Mouse (Mus musculus): ENCODE results near the gene Pip5k1b. TPM values are rescaled to one million over a fixed set of nuclear protein-coding genes. Genes with fewer than 3 reads are reported as not detected.

Pip5k1b gene
- polyA plus RNA-seq, 1 experiment = 0.68 TPM

DNA sequence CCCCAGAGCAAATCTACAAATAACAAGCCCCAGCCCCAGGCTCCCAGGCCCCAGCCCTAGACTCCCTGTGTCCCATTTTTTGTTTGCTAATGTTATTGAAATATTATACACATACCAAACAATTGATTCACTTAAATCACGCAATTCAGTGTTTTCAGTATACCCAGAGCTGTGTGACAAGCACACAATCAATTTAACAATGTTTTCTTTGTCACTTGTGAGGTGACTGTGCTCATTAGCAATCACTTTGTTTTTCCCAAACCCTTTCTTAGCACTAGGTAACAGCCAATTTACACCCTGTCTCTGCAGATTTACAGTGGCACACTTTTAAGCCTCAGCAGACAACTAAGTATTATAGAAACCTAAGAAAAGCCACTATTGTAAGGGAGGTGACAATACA, 228.7 kb downstream of the Pip5k1b start:
- H3K79me2 ChIP-seq (ENCODE audit: control insufficient read depth, insufficient read depth) = no peaks in the 10 kb centered on the region
- no peaks in the 10 kb centered on the region for H3K36me3 ChIP-seq (ENCODE audit: control insufficient read depth, insufficient read depth)
- no peaks in the 10 kb centered on the region for H3K27me3 ChIP-seq (ENCODE audit: control insufficient read depth, insufficient read depth, insufficient read length)
- H3ac ChIP-seq (ENCODE audit: control insufficient read depth, insufficient read length, low read depth) = no peak overlapping the region
- H3K79me3 ChIP-seq (ENCODE audit: low read depth) = no peaks in the 10 kb centered on the region
- H3K4me3 ChIP-seq (ENCODE audit: insufficient read depth, poor library complexity, severe bottlenecking) = no peak overlapping the region
- no peak for TF ChIP-seq CEBPB (IDR thresholded peaks at IDR 0.05; ENCODE audit: low read depth)
- TF ChIP-seq FOSL1 (IDR thresholded peaks at IDR 0.05; ENCODE audit: insufficient read depth, low read length, poor library complexity, severe bottlenecking) = no peak

DNA sequence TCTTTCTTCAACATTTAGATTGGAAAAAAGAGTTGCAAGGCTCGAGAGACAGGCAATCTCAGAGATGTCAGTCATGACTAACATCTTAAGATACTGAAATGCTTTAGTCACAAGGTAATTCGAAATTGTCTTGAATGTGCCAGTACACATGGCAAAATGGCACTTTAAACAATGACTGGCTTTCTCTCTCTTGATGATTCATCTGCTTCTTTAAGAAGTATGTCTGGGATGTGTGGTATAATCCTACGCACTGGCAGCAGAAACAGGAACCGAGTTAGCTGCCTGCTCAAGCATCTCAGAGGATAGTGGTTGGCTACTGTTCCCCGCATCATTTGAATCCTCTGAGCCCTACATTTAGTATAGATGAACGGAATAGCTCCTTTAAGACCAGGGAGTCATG, 230.0 kb downstream of the Pip5k1b start:
- TF ChIP-seq FOSL1 (IDR thresholded peaks at IDR 0.05; ENCODE audit: insufficient read depth, low read length, poor library complexity, severe bottlenecking) (no peak), CEBPB (IDR thresholded peaks at IDR 0.05; ENCODE audit: low read depth) (no peak), MYOG (IDR thresholded peaks at IDR 0.05; ENCODE audit: control insufficient read depth, extremely low read depth, insufficient read length) (no peak), MYOD1 (IDR thresholded peaks at IDR 0.05; ENCODE audit: control insufficient read depth, insufficient read length, low read depth) (no peak), MAX (IDR thresholded peaks at IDR 0.05) (no peak), CTCF (IDR thresholded peaks at IDR 0.05; ENCODE audit: control insufficient read depth, insufficient read depth, insufficient read length) (no peak), USF1 (IDR thresholded peaks at IDR 0.05; ENCODE audit: low read depth) (no peak)
- H3K4me3 ChIP-seq (ENCODE audit: insufficient read depth, poor library complexity, severe bottlenecking) = no peak overlapping the region
- H3K79me3 ChIP-seq (ENCODE audit: low read depth) = no peaks in the 10 kb centered on the region
- H3K36me3 ChIP-seq (ENCODE audit: control insufficient read depth, insufficient read depth) = no peaks in the 10 kb centered on the region
- no peaks in the 10 kb centered on the region for H3K79me2 ChIP-seq (ENCODE audit: control insufficient read depth, insufficient read depth)
- H3ac ChIP-seq (ENCODE audit: control insufficient read depth, insufficient read length, low read depth) = no peak overlapping the region
- no peaks in the 10 kb centered on the region for H3K27me3 ChIP-seq (ENCODE audit: control insufficient read depth, insufficient read depth, insufficient read length)

- H3K4me3 ChIP-seq (ENCODE audit: insufficient read depth, poor library complexity, severe bottlenecking) = no peak overlapping the region
- H3K27me3 ChIP-seq (ENCODE audit: control insufficient read depth, insufficient read depth, insufficient read length) = no peaks in the 10 kb centered on the region
- TF ChIP-seq CTCF (IDR thresholded peaks at IDR 0.05; ENCODE audit: control insufficient read depth, insufficient read depth, insufficient read length) (no peak), MAX (IDR thresholded peaks at IDR 0.05) (no peak), MYOG (IDR thresholded peaks at IDR 0.05; ENCODE audit: control insufficient read depth, extremely low read depth, insufficient read length) (no peak), CEBPB (IDR thresholded peaks at IDR 0.05; ENCODE audit: low read depth) (no peak), MYOD1 (IDR thresholded peaks at IDR 0.05; ENCODE audit: control insufficient read depth, insufficient read length, low read depth) (no peak), FOSL1 (IDR thresholded peaks at IDR 0.05; ENCODE audit: insufficient read depth, low read length, poor library complexity, severe bottlenecking) (no peak), USF1 (IDR thresholded peaks at IDR 0.05; ENCODE audit: low read depth) (no peak)
- no peaks in the 10 kb centered on the region for H3K79me2 ChIP-seq (ENCODE audit: control insufficient read depth, insufficient read depth)
- H3ac ChIP-seq (ENCODE audit: control insufficient read depth, insufficient read length, low read depth) = no peak overlapping the region
- H3K36me3 ChIP-seq (ENCODE audit: control insufficient read depth, insufficient read depth) = no peaks in the 10 kb centered on the region
- H3K79me3 ChIP-seq (ENCODE audit: low read depth) = no peaks in the 10 kb centered on the region
These were observed 231.6 kb downstream of the Pip5k1b start for GRCm38 (mm10) chr19:24323841-24324613.

- Histone ChIP-seq H3K36me3 (ENCODE audit: control insufficient read depth, insufficient read depth) (no peaks in the 10 kb centered on the region), H3K79me3 (ENCODE audit: low read depth) (no peaks in the 10 kb centered on the region), H3ac (ENCODE audit: control insufficient read depth, insufficient read length, low read depth) (no peak overlapping the region), H3K4me3 (ENCODE audit: insufficient read depth, poor library complexity, severe bottlenecking) (no peak overlapping the region), H3K27me3 (ENCODE audit: control insufficient read depth, insufficient read depth, insufficient read length) (peaks cover 2% of the 10 kb centered on the region), H3K79me2 (ENCODE audit: control insufficient read depth, insufficient read depth) (no peaks in the 10 kb centered on the region)
- no peak for TF ChIP-seq CTCF (IDR thresholded peaks at IDR 0.05; ENCODE audit: control insufficient read depth, insufficient read depth, insufficient read length)
- no peak for TF ChIP-seq MYOG (IDR thresholded peaks at IDR 0.05; ENCODE audit: control insufficient read depth, extremely low read depth, insufficient read length)
- no peak for TF ChIP-seq FOSL1 (IDR thresholded peaks at IDR 0.05; ENCODE audit: insufficient read depth, low read length, poor library complexity, severe bottlenecking)
- no peak for TF ChIP-seq CEBPB (IDR thresholded peaks at IDR 0.05; ENCODE audit: low read depth)
- no peak for TF ChIP-seq MYOD1 (IDR thresholded peaks at IDR 0.05; ENCODE audit: control insufficient read depth, insufficient read length, low read depth)
- no peak for TF ChIP-seq MAX (IDR thresholded peaks at IDR 0.05)
- no peak for TF ChIP-seq USF1 (IDR thresholded peaks at IDR 0.05; ENCODE audit: low read depth)
These were observed 233.8 kb downstream of the Pip5k1b start for GRCm38 (mm10) chr19:24321900-24322311.

DNA sequence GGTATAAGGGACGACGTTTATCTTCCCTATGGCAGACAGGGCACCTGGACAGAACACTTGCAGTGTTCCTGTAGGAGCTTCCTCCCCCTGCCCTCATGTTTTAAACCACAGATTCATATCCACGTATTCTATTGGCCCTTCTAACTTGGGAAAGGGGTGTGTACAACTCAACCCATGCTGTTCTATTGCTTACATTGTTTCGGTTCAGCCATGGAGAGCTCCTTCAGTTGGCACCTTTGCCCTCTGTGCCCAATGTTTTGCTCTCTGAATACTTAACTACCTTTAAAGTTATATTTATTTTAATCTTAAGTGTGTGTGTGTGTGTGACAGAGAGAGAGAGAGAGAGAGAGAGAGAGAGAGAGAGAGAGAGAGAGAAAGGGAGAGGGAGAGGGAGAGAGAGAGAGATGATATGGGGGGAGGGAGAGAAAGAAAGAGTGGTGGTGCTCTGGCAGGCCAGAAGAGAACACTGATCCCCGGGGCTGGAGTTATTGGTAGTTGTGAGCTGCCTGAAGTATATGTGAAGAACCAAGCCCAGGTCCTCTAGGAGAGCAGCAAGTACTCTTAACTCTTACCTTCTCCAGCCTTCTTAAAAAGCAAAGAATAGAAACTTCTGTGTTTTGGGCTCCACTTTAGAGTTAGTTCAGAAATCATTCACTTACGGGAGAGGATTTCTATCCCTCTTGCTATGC, 234.3 kb downstream of the Pip5k1b start:
- no peaks in the 10 kb centered on the region for H3K36me3 ChIP-seq (ENCODE audit: control insufficient read depth, insufficient read depth)
- peaks cover 4% of the 10 kb centered on the region for H3K27me3 ChIP-seq (ENCODE audit: control insufficient read depth, insufficient read depth, insufficient read length)
- no peak overlapping the region for H3K4me3 ChIP-seq (ENCODE audit: insufficient read depth, poor library complexity, severe bottlenecking)
- H3K79me3 ChIP-seq (ENCODE audit: low read depth) = no peaks in the 10 kb centered on the region
- no peaks in the 10 kb centered on the region for H3K79me2 ChIP-seq (ENCODE audit: control insufficient read depth, insufficient read depth)
- no peak overlapping the region for H3ac ChIP-seq (ENCODE audit: control insufficient read depth, insufficient read length, low read depth)
- TF ChIP-seq MYOG (IDR thresholded peaks at IDR 0.05; ENCODE audit: control insufficient read depth, extremely low read depth, insufficient read length) (no peak), FOSL1 (IDR thresholded peaks at IDR 0.05; ENCODE audit: insufficient read depth, low read length, poor library complexity, severe bottlenecking) (no peak), USF1 (IDR thresholded peaks at IDR 0.05; ENCODE audit: low read depth) (no peak), MAX (IDR thresholded peaks at IDR 0.05) (no peak), CEBPB (IDR thresholded peaks at IDR 0.05; ENCODE audit: low read depth) (no peak), MYOD1 (IDR thresholded peaks at IDR 0.05; ENCODE audit: control insufficient read depth, insufficient read length, low read depth) (no peak), CTCF (IDR thresholded peaks at IDR 0.05; ENCODE audit: control insufficient read depth, insufficient read depth, insufficient read length) (no peak)
